Mouse (Mus musculus) cerebellum, postnatal 4 days (tissue): ENCODE data around the gene Timm22.

ENCODE experiments used
- DNase-seq, 2 experiments: peaks; one replicate each; pipeline ENCODE4 v3.0.0; 2022; ENCODE audit warnings: low spot score in 2 of 2, mixed read lengths in 1 of 2

Timm22 gene

DNA sequence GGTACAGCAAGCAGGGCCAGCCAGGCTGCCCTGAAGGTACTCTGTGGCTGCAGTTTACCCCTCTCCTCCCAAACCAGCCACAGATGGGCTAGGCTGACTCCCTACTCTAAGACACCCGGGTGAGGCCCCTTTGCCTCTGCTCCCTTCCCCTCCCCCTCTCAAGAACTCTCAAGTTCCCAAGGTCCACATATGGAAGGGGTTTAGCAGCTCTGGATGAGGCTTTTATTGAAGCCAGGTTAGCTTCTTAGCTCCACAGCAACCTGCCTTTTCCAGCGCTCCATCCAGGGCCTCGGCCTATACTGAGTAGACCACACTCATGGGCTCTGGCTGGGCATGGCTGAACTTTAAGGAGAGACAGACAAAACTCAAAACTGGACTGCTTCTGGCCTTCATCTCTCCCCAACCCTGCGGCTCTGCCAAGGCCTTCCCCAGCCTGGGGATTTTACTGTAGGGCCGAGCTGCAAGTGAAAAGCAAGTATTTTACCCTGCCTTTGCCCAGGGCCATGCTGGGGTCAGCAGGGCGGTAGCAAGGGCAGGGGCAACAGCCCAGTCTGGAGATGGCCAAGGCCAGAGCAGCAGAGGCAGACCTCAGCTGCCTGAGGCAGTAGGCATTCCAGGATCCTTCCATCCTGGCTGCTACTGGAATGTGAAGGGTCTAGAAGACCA lies 23.3 kb downstream of the Timm22 start:
- no peak for DNase-seq

DNA sequence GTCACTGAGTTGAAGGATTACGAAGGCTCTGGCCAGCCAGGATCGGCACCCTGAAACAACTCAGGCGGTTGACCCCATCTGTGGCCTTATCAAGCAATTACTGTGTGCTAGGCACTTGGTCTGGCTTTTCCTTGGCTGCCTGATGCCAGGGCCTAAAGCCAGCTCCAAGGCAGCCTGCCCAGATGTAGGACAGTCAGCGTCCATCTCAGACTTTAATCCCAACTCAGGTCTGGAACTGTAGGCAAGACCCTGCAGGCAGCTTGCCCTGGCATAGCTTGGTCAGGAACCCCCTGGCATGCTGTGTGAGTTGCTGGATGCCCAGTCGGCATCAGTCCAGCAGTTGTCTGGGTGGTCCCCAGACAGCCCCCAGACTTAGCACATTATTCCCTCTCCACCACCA lies 29.3 kb downstream of the Timm22 start:
- peak; percentile 28 to 69 for DNase-seq

DNA sequence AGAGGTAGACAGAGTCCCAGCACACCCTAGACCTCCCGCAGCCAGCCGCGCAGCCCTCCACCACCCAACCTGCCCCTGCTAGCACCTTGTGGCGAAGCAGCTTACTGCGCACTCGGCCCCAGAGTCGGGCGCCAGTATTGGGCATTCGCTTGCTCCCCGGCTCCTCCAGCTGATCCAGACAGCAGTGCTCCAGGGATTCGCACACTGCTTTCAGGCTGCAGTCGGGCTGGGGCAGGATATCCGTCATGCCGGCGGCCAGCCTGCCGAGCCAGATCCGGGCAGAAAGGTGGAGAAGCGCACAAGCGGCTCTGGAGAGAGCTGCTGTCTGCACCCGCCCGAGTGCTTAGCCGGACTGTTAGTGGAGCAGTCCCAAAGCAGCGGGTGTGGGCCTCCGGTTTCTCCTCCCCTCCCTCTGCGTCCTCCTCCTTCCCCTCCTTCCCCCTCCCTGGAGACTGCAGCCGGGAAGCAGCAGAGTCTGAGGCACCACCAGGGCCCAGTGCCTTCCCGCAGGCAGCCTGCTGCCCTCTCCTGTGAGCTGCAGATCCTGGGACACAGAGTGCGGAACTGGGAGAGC lies 30.2 kb downstream of the Timm22 start:
- peak in 1 of 2 experiments; percentile 37 for DNase-seq

DNA sequence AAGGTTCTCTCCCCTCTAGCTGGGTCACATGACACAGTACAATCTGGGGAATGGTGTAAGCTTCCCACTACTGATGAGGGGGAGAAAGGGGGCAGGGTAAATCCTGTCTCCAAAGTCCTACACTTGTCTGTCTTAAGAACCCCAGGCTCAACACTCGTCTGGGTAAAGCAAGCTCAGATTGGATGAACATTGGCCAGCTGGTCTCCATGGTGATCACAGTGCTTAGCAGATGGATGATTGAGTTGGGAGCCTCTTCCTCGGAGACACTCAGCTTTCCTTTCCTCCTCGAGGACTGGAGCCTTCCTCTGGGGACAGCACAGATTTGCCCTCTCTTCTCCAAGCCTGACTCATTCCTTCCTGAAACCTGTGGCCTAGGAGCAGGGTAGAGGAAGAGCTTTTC lies 32.9 kb downstream of the Timm22 start:
- DNase-seq, result no peak

DNA sequence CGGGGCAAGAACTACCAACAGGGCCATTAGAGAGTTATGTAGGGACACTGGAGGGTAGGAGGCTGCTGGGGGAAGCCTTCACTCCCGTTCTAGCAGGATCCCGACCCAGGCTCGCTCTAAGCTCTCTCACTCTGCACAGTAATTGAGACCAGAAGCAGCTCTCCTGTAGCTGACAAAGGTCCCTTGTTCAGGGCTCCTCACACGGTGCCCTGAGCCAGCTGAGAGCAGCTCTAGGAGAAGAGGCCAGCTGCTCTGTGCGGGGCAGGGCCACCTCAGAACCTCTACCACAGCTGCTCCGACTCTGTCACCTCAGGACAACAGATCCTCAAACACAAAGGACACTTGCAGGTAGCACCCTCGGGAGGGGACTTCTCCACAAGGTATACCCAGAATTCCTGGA lies 38.7 kb downstream of the Timm22 start:
- DNase-seq, result no peak

DNA sequence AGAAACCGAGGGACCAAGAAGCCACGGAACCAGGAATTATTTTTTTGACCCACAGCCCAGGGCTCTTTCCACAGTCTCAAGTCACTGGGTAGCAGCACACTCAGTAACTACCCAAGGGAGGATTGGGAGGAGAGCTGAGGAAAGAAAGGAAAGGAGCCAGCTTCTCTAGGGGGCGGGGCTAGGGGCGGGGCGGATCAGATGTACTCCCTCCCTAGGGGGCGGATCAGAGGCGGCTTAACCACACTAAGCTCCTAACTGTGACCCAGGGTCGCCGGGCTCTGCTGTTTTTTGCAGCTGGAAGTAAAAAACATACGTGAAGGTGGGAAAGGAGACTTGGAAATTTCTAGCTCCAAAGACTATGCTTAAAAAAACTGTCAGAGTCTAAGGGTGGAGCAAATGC lies 39.5 kb downstream of the Timm22 start:
- no peak for DNase-seq

DNA sequence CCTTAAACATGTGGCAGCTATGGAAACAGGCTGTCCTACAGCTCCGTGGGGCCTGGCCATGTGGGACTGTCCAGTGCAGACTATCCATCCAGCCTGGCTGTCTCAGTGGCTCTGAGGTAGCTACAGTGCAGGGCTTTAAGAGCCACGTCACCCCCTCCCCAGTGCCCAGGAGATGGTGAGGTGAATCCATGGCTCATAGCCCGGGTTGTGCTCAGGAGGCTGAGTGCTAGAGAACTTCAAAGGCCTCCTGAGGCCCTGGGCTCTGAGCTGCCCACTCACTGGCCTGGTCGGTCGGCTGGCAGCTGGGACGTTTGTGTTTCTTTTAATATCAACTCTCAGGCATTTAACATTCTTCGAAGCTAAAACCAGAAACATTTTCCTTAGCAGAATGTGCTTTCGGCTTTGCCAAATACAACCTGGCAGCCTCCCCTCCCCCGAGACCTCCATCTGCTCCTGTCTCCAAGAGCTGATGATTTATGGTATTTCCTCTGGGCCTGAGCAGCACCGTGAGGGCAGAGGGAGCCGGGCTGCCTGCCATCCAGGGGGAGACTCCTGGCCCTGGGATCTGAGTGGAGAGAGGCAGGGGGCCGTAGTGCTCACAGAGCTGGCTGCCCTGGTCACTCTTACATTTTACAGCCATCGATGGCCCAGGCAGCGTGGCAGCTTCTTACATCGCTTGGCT lies 42.9 kb downstream of the Timm22 start:
- peak in 1 of 2 experiments; percentile 72 for DNase-seq

DNA sequence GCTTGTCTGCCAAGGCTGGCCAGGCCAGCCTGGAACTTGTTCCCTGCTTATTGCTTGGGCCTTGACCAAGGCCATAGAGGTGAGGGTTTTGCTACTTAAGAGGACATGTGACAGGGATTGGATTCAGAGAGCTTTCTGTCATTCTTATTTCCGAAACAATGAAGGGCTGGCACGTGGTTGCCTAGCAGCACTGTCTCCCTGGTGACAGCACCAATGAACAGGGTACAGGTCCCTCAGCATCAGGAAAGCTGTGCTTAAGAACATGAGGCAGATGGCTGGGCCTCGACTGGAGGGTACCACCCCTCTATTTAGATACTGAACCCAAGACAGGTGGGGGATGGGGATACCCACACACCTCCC lies 43.4 kb downstream of the Timm22 start:
- no peak for DNase-seq

DNA sequence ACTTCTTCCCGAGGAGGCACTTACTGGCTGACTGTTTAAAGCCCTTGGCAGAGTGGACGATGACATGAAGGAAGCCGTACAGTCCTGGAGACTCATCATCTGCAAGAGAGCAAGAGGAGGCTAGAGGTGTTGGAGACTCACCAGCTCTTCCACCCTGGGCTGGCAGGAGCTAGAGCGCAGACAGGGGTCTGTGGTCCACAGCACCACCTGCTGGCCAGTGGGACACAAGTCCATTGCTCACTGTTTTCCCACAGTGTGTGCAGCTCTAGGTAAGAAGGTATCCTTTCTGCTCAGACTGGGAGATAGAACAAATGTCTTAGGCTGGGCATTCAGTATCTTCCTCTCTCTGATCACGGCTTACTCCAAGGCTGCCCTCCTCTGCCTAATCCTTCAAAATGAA lies 47.7 kb downstream of the Timm22 start:
- peak; percentile 60 to 71 for DNase-seq

DNA sequence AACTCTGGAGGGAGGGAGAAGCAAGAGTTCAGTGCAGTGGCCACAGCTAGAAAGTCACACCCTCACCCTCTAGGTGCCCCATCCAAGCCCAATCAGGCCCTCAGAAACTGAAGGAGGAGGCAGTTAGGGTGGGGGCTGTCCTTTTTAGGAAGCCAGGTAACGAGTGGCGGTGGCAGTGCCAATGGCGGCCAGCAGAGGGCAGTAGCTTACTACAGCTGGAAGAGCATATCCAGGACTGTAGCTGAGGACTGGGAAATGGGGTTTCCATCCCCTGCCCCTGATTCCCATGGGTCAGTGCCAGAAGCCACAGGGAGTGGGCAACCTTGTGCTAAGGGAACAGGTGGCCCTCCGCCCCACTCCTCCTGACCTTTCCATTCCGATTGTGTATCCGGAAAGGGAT lies 49.5 kb downstream of the Timm22 start:
- peak; percentile 86 to 95 for DNase-seq

DNA sequence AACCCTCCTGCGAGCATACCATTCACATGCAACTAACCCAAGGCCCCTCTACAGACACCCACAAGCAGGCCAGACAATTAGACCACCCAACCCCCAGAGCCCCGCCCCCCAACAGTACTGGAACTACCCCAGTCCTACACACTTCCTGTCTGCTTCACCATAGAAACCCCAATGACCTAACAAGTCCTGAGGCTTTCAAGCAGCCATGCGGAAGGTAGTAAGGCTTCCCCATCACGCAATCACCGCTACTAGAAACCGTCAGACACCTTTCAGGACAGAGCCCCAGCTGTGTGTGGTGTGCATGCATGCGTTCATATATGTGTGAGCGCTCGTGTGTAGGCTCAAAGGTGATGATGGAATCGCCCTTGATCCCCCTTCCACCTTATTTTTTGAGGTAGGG lies 50.1 kb downstream of the Timm22 start:
- no peak for DNase-seq

DNA sequence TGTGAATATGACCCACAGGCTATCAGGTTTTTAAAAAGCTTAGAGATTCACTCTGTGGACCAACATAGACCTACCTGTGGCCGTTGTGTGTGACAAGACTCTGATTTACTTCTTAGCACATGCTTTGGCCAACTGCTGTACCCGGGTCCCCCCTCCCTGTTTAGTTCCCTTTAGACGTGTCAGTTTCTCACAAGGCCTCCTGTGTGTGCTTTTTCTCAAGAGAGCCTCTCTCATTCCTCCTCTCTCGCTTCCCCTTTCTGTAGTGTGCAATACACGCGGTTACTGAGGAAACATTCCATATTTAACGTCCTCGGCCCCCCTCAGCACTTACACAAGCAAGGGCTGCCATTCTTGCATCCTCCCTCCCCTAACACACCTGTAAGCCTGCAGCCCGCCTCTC lies 52.0 kb downstream of the Timm22 start:
- no peak for DNase-seq

DNA sequence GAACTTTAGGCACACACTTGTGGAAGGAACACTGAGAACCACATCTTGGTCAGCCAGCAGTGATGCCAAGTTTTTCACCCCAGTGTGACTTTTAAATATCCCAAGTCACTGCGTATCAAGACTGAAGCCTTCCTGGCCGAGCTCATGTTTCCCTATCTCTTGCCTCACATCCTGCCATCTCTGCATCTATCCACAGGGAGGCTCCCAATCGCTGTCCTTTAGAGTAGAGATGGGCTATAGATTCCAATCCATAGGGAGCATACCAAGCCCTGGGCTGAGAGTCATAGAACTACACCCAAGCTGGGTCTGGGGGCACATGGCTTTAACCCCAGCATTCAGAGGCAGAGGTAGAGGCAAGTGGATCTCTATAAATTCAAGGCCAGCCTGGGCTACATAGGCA lies 52.7 kb downstream of the Timm22 start:
- no peak for DNase-seq

DNA sequence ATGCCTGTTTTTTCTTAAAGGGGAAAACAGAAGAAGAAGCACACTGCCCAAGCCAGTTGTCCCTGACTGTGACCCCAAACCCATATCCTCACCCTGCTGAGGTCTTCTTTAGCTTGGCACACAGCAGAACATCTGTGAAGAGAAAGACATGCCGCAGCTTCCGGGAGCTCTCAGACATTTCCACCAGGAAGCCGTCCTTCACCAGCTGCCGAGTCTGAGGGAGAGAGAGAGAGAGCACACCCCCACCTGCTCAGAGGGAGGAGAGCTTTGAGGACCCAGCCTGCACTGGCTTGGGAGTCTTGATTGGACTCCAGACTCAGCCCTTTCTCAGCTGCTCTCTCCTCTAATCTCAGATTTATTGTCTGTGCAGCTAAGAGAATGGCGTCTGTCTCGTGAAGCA lies 54.4 kb downstream of the Timm22 start:
- DNase-seq, result no peak

DNA sequence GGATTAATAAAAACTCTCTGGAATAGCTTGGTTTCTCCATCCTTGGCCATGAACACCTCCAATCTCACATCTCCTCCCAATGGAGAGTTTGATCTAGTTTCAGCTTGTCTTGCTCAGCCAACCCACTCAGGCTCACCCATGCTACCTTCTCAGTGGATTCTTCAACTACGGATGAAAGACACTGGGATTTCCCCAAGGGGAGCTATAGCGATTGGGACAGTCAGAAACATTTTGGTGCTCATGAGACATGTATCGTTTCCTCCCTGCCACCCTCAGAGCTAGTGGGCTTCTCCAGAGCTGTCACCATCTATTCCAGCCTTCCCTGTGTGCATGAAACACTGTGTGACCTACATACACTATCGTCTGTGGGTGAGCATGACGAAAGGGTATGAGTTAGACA lies 54.9 kb downstream of the Timm22 start:
- no peak for DNase-seq

DNA sequence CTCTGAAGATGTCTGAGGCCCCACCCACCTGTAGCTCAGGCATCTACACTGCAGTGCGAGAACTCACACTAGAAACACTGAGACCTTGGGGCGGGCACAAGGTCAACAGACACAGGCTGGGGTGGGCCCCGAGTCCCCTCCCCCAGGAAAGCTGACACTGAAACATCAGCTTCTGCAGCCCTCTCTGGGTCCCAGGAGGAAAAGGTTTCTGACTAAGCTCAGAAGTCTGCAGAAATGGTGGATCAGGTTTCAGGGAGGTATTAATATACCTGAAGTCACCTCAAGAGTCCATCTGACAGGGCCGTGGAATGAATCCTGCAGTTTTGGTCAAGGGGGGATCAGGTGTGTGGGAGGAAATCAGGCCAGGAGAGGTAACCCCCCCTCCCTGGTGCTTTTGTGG lies 59.1 kb downstream of the Timm22 start:
- no peak for DNase-seq
